Mouse (Mus musculus) E14TG2a.4 (cell line): ENCODE data around the gene Cmtr1.

Source experiments
- H3K27me3 ChIP-seq: 2 replicates; pipeline ENCODE4 v1.6.1; 2014; ENCODE audit warnings: low read length, control low read depth; ENCODE audit not compliant: insufficient read depth
- H3K36me3 ChIP-seq: 2 replicates; pipeline ENCODE4 v1.6.1; 2014; ENCODE audit warnings: low read length, control low read depth; ENCODE audit not compliant: insufficient read depth
- H3K4me1 ChIP-seq: replicated peaks from 2 replicates; pipeline ENCODE4 v1.6.1; 2014; ENCODE audit warnings: low read depth, low read length, control low read depth
- H3K4me3 ChIP-seq: replicated peaks from 2 replicates; pipeline ENCODE4 v1.5.1; 2014; ENCODE audit warnings: mild to moderate bottlenecking, low read length
- H3K9me3 ChIP-seq: 2 replicates; pipeline ENCODE4 v1.6.1; 2014; ENCODE audit warnings: low read length, control low read depth
- CTCF ChIP-seq: conservative IDR thresholded peaks from 2 replicates; pipeline ENCODE4 v1.5.1; 2014; ENCODE audit warnings: low read length
- NANOG ChIP-seq: IDR thresholded peaks from 2 replicates; pipeline ENCODE4 v1.6.1; 2014; ENCODE audit warnings: borderline replicate concordance, low read length, mixed read lengths
- POU5F1 ChIP-seq: IDR thresholded peaks from 2 replicates; pipeline ENCODE4 v1.6.1; 2014; ENCODE audit warnings: low read length, borderline replicate concordance

Cmtr1 gene

DNA sequence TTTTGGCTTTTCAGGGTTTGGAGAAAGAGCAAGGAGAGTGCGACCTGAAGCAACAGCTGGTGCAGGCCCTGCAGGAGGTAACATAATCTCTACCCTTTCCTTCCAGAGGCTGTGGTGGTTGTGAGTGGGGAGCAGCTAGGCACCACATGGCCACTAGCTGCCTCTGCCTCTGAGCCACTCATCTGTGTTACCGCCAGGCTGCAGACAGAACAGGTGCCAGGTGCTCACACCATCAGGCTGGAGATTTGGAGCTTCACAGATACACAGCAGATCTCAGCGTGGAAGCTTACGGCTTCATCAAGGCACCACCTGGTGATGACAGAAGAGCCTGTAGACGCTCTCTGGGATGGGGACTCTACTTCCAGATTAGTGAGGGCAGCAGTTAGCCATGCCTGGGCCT is 31.4 kb upstream of the Cmtr1 start:
- Histone ChIP-seq H3K27me3 (no peaks in the 10 kb centered on the region), H3K9me3 (no peaks in the 10 kb centered on the region), H3K4me1 (peaks cover 92% of the 10 kb centered on the region), H3K4me3 (no peak overlapping the region), H3K36me3 (peaks cover 79% of the 10 kb centered on the region)
- TF ChIP-seq CTCF (no peak), POU5F1 (no peak), NANOG (no peak)

DNA sequence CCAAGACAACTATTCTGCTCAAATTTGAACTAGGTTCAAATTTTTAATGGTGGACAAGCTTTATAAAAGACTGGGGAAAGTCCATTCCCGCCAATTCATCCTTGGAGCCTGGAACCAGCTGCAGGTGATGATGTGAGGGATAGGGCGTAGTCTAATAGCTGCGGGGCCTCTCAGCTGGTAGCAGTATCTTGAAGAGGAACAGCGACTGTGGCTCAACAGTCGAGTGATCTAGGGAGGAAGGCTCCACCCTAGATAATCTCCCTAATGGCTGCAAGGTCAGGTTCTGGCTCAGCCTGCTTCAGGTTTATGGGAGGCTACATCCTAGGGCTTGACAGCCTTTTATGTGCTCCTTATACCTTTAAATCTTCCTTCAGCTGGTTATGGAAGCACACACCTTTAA is 30.8 kb upstream of the Cmtr1 start:
- TF ChIP-seq POU5F1: no peak
- 0 out of 2 replicates have a peak, but pooled peaks have one; percentile 13 for TF ChIP-seq NANOG

DNA sequence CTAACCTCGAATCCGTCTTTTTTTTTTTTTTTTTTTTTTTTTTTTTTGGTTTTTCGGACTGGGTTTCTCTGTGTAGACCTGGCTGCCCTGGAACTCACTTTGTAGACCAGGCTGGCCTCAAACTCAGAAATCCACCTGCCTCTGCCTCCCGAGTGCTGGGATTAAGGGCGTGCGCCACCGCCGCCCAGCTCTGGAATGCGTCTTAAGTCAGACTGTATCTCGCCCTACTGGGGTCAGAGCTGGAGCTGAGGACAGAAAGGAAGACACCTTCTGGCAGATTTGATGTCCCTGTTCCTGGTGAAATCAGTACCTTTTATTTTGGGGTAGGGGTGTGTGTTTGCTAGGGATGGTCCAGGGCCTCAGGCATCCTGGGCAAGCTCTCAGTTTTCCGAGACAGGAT is 28.1 kb upstream of the Cmtr1 start:
- Histone ChIP-seq H3K4me1 (peaks cover 99% of the 10 kb centered on the region), H3K9me3 (no peaks in the 10 kb centered on the region)
- TF ChIP-seq POU5F1 (no peak), NANOG (no peak), CTCF (no peak)

More for the DNA sequence above, 30.8 kb upstream of the Cmtr1 start:
- Histone ChIP-seq H3K27me3 (no peaks in the 10 kb centered on the region), H3K4me3 (0 out of 2 replicates have a peak overlapping the region, but pooled peaks have one; percentile 3), H3K9me3 (no peaks in the 10 kb centered on the region), H3K36me3 (peaks cover 79% of the 10 kb centered on the region), H3K4me1 (peaks cover 98% of the 10 kb centered on the region)

DNA sequence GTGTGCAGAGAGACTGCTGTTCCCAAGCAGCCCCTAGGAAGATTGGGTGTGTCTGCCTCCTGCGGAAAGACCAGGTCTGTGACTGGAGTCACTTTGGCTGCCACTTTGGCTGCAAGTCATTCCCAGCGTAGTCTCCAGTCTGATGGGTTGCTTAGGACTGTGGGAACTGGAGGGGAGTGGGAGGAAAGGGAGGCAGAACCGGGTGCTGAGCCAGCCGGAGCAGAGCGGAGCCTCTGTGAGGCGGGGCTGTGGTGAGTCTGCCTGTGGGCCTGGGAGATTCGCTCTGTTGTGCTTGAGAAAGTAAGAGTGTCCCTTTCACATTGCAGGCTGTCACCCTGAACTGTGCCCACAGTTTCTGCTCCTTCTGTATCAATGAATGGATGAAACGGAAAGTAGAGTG is 24.9 kb upstream of the Cmtr1 start:
- no peaks in the 10 kb centered on the region for H3K9me3 ChIP-seq
- TF ChIP-seq POU5F1 (no peak), NANOG (no peak), CTCF (no peak)
- no peak overlapping the region for H3K4me3 ChIP-seq
- no peaks in the 10 kb centered on the region for H3K27me3 ChIP-seq
- peaks cover 71% of the 10 kb centered on the region for H3K36me3 ChIP-seq
- H3K4me1 ChIP-seq: peaks cover 99% of the 10 kb centered on the region

More for the DNA sequence above, 28.1 kb upstream of the Cmtr1 start:
- Histone ChIP-seq H3K27me3 (no peaks in the 10 kb centered on the region), H3K4me3 (no peak overlapping the region), H3K36me3 (peaks cover 80% of the 10 kb centered on the region)

DNA sequence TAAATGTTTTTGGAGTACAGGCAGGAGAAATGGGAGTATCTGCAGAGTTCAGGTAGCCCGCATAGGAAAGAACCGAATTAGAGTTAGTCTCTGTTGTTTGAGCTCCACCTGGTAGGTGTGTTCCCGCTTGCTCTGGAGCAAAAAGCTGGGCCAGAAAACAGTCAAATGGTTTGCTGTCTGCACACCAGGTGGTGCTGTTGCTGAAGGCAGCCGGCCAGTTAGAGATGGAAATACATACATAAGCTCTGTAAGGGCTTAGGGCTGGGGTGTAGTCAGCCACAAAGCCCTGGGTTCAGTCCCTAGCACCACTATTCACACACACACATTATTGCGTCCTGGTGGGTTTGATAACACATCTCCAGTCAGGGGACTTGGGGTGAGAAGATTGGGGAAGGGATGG is 24.3 kb upstream of the Cmtr1 start:
- Histone ChIP-seq H3K27me3 (no peaks in the 10 kb centered on the region), H3K36me3 (peaks cover 71% of the 10 kb centered on the region), H3K4me3 (no peak overlapping the region), H3K9me3 (no peaks in the 10 kb centered on the region), H3K4me1 (peaks cover 99% of the 10 kb centered on the region)
- no peak for TF ChIP-seq POU5F1
- TF ChIP-seq CTCF: peak; percentile 32

DNA sequence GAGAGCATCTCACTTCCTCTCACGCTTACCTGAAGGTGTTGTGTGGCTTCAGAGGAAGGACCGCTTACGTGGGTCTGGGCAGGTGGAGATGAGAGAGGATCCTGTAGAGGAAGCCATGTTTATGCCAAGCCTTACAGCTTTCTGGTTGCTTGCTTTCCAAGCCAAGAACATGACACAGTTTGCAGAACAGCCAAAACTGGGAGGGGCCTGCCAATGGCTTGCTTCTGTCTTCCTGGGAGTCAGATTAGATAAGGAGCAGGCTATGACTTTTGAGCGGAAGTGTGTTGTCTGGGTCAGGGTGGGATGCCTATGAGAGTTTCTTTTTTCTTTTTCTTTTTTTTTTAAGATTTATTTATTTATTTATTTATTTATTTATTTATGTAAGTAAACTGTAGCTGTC is 23.0 kb upstream of the Cmtr1 start:
- peaks cover 98% of the 10 kb centered on the region for H3K4me1 ChIP-seq
- no peaks in the 10 kb centered on the region for H3K27me3 ChIP-seq
- H3K4me3 ChIP-seq: no peak overlapping the region
- TF ChIP-seq POU5F1 (no peak), CTCF (no peak), NANOG (no peak)
- peaks cover 66% of the 10 kb centered on the region for H3K36me3 ChIP-seq
- no peaks in the 10 kb centered on the region for H3K9me3 ChIP-seq

DNA sequence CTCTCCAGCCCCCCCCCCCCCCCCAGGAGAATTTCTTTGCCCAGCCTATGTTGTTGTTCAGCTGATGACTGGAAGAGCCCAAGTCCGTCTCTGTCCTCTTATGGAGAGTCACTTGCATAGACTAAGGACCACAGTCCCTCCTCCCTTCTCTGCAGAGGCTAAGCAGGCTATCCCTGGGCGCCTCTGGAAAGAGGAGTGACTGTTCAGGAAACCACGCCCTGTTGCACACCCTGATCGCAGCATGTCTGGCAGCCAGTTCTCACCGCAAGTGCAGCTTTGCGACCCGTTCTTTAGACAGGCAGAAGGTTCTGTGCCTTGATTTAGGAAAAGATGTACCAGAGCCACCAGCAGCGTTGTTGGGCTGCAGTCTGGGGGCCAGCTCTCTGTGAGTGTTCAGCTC is 22.5 kb upstream of the Cmtr1 start:
- TF ChIP-seq NANOG (no peak), CTCF (no peak)
- Histone ChIP-seq H3K27me3 (no peaks in the 10 kb centered on the region), H3K4me1 (peaks cover 95% of the 10 kb centered on the region), H3K4me3 (no peak overlapping the region), H3K36me3 (peaks cover 66% of the 10 kb centered on the region), H3K9me3 (no peaks in the 10 kb centered on the region)

DNA sequence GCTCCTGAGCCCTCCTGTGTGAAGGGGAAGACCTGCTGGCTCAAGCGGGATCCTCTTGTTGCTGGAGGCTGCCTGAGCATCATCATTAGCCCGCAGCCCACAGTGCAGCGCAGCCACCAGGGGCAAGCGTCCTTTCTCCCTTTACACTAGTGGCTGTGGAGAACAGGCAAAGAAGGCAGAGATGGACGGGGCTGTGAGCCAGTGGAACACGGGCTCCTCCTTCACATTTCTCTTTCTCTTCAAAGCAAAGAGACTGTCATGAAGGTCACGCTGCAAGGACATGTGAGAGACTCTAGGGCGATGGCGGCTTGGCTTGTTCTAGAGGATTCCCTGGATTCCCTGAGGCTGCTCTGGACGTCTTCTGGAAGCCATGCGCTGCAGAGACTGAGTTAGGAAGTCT is 19.4 kb upstream of the Cmtr1 start:
- Histone ChIP-seq H3K27me3 (no peaks in the 10 kb centered on the region), H3K4me3 (no peak overlapping the region), H3K9me3 (no peaks in the 10 kb centered on the region), H3K4me1 (peaks cover 81% of the 10 kb centered on the region), H3K36me3 (peaks cover 41% of the 10 kb centered on the region)
- no peak for TF ChIP-seq CTCF
- TF ChIP-seq NANOG: no peak
- no peak for TF ChIP-seq POU5F1

DNA sequence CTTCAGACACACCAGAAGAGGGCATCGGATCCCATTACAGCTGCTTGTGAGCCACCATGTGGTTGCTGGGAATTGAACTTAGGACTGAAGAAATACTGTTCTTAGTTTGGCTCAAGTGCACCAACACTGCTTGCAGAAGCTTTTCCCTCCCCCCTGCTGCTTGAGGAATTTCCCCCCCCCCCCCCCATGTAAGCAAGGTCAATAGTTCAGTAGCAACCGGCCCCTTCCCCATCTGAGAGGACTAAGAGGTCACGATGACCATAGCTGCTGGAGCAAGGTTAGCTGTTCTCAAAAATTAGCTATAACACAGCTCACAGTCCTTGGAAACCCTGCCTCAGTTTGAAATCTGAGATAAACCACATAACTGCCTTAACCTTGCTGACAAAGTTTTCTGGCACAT is 18.2 kb upstream of the Cmtr1 start:
- TF ChIP-seq POU5F1 (no peak), NANOG (no peak), CTCF (no peak)
- Histone ChIP-seq H3K4me3 (no peak overlapping the region), H3K36me3 (peaks cover 30% of the 10 kb centered on the region), H3K9me3 (no peaks in the 10 kb centered on the region), H3K4me1 (peaks cover 77% of the 10 kb centered on the region), H3K27me3 (no peaks in the 10 kb centered on the region)
